Mouse (Mus musculus) retina, embryonic 14.5 days (tissue): Measurements from ENCODE around the gene Lrmda.
"Not testable (repeated sequence)": the region's sequence is repeated elsewhere in the genome, so short reads cannot be mapped to it uniquely, and the experiment has no call there.

Experiments used
- DNase-seq: peaks from one replicate; pipeline ENCODE4 v3.0.0-alpha.2; 2015; ENCODE audit warnings: low spot score

The Lrmda gene

GRCm38 (mm10) chr14:22800871-22801636 lies 781.5 kb downstream of the Lrmda start:
- peak; percentile 45 for DNase-seq

- DNase-seq, result not testable (repeated sequence)
These were observed 782.2 kb downstream of the Lrmda start for GRCm38 (mm10) chr14:22801714-22802113.

GRCm38 (mm10) chr14:22807324-22807723 lies 787.8 kb downstream of the Lrmda start:
- DNase-seq, result peak; percentile 37

- peak; percentile 87 for DNase-seq
These were observed 788.4 kb downstream of the Lrmda start for GRCm38 (mm10) chr14:22807726-22808594.

- DNase-seq, result no peak
These were observed 789.2 kb downstream of the Lrmda start for GRCm38 (mm10) chr14:22808595-22809166.

GRCm38 (mm10) chr14:22809229-22809628 lies 789.7 kb downstream of the Lrmda start:
- DNase-seq, result no peak

- no peak for DNase-seq
These were observed 791.0 kb downstream of the Lrmda start for GRCm38 (mm10) chr14:22810531-22810930.

- no peak for DNase-seq
These were observed 793.3 kb downstream of the Lrmda start for GRCm38 (mm10) chr14:22812824-22813223.

GRCm38 (mm10) chr14:22813389-22813788 lies 793.9 kb downstream of the Lrmda start:
- peak; percentile 25 for DNase-seq

- no peak for DNase-seq
These were observed 795.4 kb downstream of the Lrmda start for GRCm38 (mm10) chr14:22814811-22815345.

- peak; percentile 67 for DNase-seq
These were observed 798.1 kb downstream of the Lrmda start for GRCm38 (mm10) chr14:22817346-22818201.

- no peak for DNase-seq
These were observed 798.7 kb downstream of the Lrmda start for GRCm38 (mm10) chr14:22818202-22818530.

GRCm38 (mm10) chr14:22822942-22823341 lies 803.4 kb downstream of the Lrmda start:
- no peak for DNase-seq

- no peak for DNase-seq
These were observed 807.3 kb downstream of the Lrmda start for GRCm38 (mm10) chr14:22826825-22827224.

GRCm38 (mm10) chr14:22837058-22837457 lies 817.5 kb downstream of the Lrmda start:
- no peak for DNase-seq

GRCm38 (mm10) chr14:22841136-22841535 lies 821.6 kb downstream of the Lrmda start:
- DNase-seq, result no peak

- DNase-seq, result no peak
These were observed 824.5 kb downstream of the Lrmda start for GRCm38 (mm10) chr14:22844006-22844405.

- no peak for DNase-seq
These were observed 825.9 kb downstream of the Lrmda start for GRCm38 (mm10) chr14:22845401-22845800.

- no peak for DNase-seq
These were observed 827.7 kb downstream of the Lrmda start for GRCm38 (mm10) chr14:22847011-22847786.

GRCm38 (mm10) chr14:22849108-22849507 lies 829.6 kb downstream of the Lrmda start:
- no peak for DNase-seq

GRCm38 (mm10) chr14:22860631-22861030 lies 841.1 kb downstream of the Lrmda start:
- DNase-seq, result no peak
